Mouse (Mus musculus) left cerebral cortex, postnatal 25 days (tissue): Measurements from ENCODE around the gene Cd80. TPM values are rescaled to one million over a fixed set of nuclear protein-coding genes. Genes with fewer than 3 reads are reported as not detected.

Experiments
- DNase-seq, 2 experiments: peaks; one replicate each; pipeline ENCODE4 v3.0.0; 2022; ENCODE audit warnings: low spot score in 2 of 2, mixed read lengths in 1 of 2
- intact Hi-C: fragments of 180-260 bp; cut with DNase I; formaldehyde crosslinking; loops from one replicate; pipeline ENCODE4 v1.15.1; 2025
- total RNA-seq, 2 experiments: library from RNA; stranded (reverse); gene quantifications; 2 replicates each; pipeline ENCODE4 v1.2.3; 2021

The Cd80 gene
- total RNA-seq, 2 experiments from 2014 or later = 0.53 to 0.83 TPM

DNA sequence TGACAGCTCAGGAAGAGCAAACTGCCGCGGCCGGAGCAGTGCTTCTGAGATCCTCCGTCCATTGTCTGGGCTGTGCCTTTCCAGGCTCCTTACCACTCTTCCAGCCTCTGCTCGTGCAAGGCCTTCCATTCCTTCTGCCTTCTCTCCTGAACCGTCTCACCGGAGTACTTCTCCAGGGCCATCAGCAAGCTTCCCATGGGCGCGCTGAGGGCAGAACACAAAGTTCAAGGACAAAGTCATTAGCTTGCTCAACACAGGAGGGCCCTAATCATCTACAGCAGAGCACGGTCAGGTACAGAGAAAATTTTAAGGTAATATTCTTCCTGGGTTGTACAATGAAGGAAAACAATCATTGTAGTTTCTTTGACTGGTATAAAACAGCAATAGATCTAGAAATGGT lies 47.1 kb downstream of the Cd80 start:
- intact Hi-C loops = no loop called here
- DNase-seq = no peak

DNA sequence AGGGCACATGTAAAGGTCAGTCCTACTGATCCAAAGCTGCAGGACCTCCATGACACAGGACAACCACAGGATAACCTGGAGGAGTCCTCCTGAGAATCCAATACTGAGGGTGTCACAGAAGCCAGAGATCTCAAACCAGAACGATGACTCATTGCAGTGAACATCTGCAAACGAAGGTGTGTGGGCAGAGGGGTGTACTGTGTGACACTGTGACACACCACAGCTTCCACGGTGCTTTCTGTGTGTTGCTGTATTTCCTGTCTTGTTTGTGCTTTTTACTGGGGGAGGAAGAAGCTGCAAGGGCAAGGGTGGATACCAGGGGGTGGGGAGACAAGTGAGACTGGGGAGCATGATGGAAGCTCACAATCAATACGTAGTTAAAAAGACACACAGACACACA lies 48.2 kb downstream of the Cd80 start:
- no peak for DNase-seq
- intact Hi-C loops = no loop called here

DNA sequence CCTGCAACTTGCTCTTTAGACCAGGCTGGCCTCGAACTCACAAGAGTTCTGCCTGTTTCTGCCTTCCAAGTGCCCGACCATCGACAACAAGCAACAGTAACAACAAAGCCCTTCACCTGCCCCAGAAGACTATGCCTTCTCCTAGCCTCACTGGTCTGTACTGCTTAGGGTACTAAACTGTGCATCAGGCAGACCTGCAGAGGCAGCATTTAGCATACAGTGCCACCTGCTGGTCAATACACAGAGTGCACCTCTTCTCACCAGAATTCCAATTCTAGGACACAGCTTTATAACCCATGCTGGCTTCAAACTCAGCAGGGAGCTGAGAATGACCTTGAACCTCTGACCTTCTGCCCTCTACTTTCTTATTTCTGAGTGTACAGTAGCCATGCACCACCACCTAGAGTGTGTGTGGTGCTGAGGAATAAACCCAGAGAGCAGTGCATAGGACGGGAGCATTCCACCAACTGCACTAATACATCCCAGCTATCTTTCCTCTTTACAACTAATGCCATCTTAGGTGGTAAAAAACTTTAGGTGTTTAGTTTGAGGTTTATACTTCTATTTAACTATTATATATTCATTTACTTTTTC lies 50.8 kb downstream of the Cd80 start:
- DNase-seq = peak; percentile 73 to 78
- intact Hi-C loops = loop anchor here (1.0 to 5.0 kb wide), 2 partner anchors 159 to 211 kb away; partner anchors contain the start of genes Cox17 and Gm21987

DNA sequence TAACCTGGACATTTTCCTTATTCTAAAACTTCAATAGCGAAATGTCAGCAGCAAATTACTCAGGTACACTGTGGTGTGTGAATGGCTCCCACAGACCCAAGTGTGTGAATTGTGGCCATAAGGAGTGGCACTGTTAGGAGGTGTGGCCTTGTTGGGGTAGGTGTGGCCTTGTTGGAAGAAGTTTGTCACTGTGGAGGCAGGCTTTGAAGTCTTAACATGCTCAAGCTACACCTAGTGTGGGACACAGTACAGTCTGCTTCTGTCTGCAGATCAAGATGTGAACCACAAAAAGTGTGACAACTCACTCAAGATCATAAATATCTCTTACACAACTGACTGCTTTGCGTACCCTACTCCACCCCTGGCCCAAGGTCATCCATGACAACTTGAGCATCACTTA lies 55.5 kb downstream of the Cd80 start:
- no peak for DNase-seq
- intact Hi-C loops = no loop called here

DNA sequence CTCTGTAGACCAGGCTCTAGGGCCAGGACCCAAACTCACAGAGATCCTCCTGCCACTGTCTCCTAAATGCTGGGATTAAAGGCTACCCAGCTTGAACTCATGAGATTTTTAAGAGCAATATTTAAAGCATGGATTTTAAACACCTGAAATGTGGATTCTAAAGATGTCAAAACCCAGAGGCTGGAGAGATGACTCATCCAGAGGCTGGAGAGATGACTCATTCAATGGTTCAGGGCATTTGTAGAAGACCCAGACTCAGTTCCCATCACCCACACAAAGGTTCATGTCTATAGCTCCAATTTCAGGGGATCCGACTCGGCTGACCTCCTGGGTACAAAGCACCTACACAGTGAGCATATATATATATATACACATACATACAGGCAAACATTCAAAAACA lies 63.8 kb downstream of the Cd80 start:
- no peak for DNase-seq
- intact Hi-C loops = no loop called here

DNA sequence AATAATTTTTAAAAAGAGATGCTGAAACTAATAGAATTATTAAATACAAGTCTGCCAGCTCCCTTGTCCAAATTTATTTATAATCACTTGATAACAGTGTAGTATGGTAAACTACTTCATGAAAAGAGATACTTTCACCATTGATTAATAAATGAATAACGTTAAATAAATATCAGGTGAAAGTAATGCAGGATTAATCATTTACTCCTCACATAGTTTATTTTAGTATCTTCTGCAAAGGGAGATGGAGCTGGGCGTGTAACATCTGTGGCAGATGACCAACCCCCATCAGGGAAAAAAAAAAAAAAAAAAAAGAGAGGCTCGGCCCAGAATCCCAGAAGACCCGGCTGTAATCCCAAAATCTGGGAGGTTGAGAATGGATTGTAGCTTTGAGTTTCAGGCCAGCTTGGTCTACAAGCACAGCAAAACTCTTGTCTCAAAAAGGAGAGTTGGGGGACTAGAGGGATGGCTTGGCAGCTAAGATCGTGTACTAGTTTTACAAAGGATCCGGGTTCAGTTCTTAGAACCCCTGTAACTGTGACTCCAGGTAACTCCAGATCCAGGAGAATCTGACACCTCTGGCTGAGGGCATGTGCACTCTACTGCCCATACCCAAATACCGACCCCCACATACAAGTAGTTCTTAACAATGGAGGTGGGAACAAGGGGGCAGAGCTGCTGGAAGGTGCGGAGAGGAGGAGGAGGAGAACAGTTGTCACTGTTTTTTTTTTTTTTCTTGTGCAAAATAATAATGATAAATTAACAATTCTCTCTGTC lies 66.0 kb downstream of the Cd80 start:
- intact Hi-C loops = no loop called here
- no peak for DNase-seq

DNA sequence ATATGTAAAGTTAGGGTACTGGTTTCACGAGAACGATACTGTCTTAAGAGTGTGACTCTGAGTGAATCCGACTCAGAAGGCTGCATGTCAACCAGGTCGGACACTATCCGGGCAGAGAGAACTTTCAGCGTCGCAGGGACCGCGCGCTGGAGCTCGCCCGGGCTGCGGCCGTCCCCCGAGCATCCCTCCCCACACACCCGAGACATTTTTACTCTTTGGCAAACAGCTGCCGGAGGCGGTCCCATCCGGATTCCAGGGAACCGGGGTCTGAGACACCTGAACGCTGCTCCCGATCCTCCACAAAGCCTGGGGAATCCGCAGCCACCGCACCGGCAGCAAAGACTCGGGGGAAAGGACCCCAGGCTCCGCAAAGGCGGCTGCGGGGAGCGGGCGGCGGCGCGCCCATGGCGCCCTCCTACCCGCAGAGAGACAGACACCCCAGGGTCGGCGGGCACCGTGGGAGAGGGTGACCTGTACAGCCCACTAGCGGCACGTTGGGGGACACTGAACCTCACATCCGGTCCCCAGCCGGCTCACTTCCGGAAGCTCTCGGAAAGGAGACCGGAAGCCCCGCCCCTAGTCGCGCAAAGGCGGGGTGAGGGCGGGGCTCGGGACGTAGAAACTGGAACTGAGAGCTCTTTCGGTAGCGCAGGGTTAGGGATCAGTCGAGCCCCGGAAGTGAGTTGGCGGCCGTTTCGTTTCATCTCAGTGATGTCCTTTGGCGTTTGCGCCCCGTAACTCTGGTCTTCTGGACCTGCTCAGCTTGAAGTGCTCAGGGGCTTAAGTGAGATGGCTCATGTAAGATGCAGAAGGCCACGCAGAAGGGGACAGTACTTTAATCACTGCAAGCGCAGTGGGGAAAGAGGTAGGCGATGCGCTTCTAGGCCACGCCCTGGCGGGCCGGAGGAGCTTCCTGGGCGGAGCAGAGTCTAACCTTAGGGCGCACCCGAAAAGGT lies 67.0 kb downstream of the Cd80 start, which contains the start of gene Timmdc1:
Gene Timmdc1, minus strand, starts transcription at position 535 of the 956 bp plus-strand sequence.
- DNase-seq = peak; percentile 97 to 98
- intact Hi-C loops = no loop called here

DNA sequence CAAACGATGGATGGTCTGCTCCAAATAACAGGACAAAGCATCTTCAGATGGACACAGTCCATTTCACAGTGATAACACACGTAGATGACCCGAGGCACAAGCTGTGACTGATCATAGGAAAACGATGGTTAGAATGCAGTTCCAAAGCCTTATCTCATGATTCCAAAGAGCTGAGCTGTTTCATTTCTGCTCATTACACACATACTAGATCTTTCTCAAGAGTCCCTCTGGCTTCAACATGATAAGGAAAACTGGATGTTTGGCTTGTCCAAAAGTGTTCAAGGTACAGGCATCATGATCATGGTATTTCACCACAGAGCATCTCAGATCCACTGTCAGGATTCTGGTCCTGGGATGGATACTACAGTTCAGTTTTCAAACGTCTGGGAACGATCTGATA lies 70.9 kb downstream of the Cd80 start:
- intact Hi-C loops = no loop called here

DNA sequence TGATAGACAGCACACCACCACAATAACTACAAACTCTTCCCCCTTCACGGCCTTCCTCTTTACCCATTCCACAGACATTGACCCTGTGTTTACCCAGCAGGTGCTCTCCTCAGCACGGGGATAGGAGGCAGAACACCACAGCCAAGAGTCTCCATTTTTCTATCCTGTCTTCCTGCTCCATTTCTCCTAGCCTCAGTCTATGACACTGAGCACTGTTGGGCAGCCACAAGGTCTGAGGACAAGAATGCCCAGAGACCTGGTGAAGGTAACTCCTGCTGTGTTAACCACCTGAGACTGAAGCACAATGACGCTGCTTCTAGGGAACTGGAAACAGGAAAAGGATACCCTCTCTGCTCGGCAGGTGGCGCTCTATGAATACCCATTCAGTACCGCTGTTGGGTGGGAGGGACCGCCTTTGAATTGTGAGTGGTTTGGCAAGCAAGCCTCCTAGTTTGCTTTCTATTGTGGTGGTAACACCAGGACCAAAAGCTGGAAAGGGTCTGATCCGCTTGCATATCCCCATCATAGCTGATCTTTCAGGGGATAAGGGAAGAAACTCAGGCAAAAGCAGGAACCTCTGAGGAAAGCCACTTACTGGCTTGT lies 81.3 kb downstream of the Cd80 start:
- peak; percentile 71 to 82 for DNase-seq
- intact Hi-C loops = loop anchor here (5.0 to 10.0 kb wide), 2 partner anchors 188 to 276 kb away; no protein-coding TSS in a partner anchor

More for the DNA sequence above, 70.9 kb downstream of the Cd80 start:
- no peak for DNase-seq

DNA sequence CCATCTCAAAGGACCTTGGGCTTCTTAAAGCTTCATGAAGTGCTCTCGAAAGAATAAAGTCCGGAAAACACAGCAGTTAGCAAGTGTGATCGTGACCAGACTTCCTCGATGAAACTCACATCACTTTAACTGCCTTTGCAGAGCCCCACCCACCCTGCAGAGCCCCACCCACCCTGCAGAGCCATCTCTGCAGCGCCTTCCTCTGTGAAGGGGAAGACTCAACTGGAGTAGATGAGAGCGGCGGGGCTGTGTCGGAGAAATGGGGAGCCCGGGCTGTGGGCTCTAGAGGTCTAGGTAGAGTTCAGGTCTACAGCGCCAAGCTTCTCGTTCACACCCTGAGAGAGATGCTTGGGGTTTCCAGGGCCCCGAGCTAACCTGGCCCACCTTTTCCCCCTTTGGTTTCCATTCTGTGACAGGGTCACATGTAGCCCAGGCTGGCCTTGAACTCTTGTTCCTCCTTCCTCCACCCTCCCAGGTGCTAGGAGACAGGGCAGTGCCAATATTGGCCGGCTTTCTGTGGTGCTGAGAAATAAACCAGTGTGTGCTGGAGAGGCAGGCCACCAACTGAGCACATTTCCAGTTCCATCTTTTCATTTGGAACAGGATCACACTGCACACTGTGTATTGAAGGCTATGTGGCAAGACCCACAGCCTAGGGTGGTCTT lies 83.5 kb downstream of the Cd80 start:
- no peak for DNase-seq
- intact Hi-C loops = loop anchor here (5.0 to 10.0 kb wide), 2 partner anchors 186 to 273 kb away; no protein-coding TSS in a partner anchor

Other genes starting within 250 kb of the Cd80 start
- gene Nr1i2, start 160.7 kb upstream of the Cd80 start, total RNA-seq = not detected
- 1 to 10 TPM; 1.4 TPM for gene Maats1, start 113.4 kb upstream of the Cd80 start, total RNA-seq
- gene Cox17, start 108.6 kb upstream of the Cd80 start, total RNA-seq = 100 to 1,000 TPM; 116 to 123 TPM
- gene Gm21987, start 108.5 kb upstream of the Cd80 start, total RNA-seq = 1 to 10 TPM in 1 of 2 experiments, not detected in 1; 1.1 TPM
- gene Popdc2, start 93.4 kb upstream of the Cd80 start, total RNA-seq = under 1 TPM; 0.21 to 0.50 TPM
- 1 to 10 TPM; 1.2 to 1.3 TPM for gene Pla1a, start 22.4 kb upstream of the Cd80 start, total RNA-seq
- gene Adprh, start 2.9 kb upstream of the Cd80 start, total RNA-seq = 10 to 100 TPM; 58.3 to 61.1 TPM
- 10 to 100 TPM; 32.6 to 33.5 TPM for gene Timmdc1, start 67.1 kb downstream of the Cd80 start, total RNA-seq
- gene Poglut1, start 94.7 kb downstream of the Cd80 start, total RNA-seq = 10 to 100 TPM; 41.1 to 44.8 TPM
- 10 to 100 TPM; 18.7 to 23.5 TPM for gene Tmem39a, start 103.1 kb downstream of the Cd80 start, total RNA-seq